Mouse (Mus musculus) urinary bladder, postnatal 36 days (tissue): ENCODE measurements around the gene Dennd2a.
"Not testable (repeated sequence)": the region's sequence is repeated elsewhere in the genome, so short reads cannot be mapped to it uniquely, and the experiment has no call there.

Experiments used
- DNase-seq, 2 experiments: peaks; one replicate each; pipeline ENCODE4 v3.0.0; 2022; ENCODE audit warnings: low spot score in 2 of 2, mixed read lengths in 1 of 2

The Dennd2a gene

GRCm38 (mm10) chr6:39451033-39451432, 106.6 kb downstream of the Dennd2a start:
- no peak for DNase-seq

GRCm38 (mm10) chr6:39450580-39450979, 107.1 kb downstream of the Dennd2a start:
- DNase-seq, result no peak

GRCm38 (mm10) chr6:39447429-39448185, 110.1 kb downstream of the Dennd2a start:
- DNase-seq, result no peak

GRCm38 (mm10) chr6:39445801-39446572, 111.7 kb downstream of the Dennd2a start:
- no peak for DNase-seq

GRCm38 (mm10) chr6:39442786-39443287, 114.8 kb downstream of the Dennd2a start:
- DNase-seq, result no peak

GRCm38 (mm10) chr6:39440207-39440606, 117.5 kb downstream of the Dennd2a start:
- no peak for DNase-seq

GRCm38 (mm10) chr6:39437519-39437918, 120.1 kb downstream of the Dennd2a start:
- DNase-seq, result not testable (repeated sequence)

GRCm38 (mm10) chr6:39435875-39436274, 121.8 kb downstream of the Dennd2a start:
- DNase-seq, result no peak

GRCm38 (mm10) chr6:39434886-39435492, 122.7 kb downstream of the Dennd2a start:
- DNase-seq, result no peak

GRCm38 (mm10) chr6:39434111-39434885, 123.4 kb downstream of the Dennd2a start:
- DNase-seq, result no peak

GRCm38 (mm10) chr6:39433701-39434100, 124.0 kb downstream of the Dennd2a start:
- no peak for DNase-seq

GRCm38 (mm10) chr6:39433174-39433573, 124.5 kb downstream of the Dennd2a start:
- DNase-seq, result no peak

GRCm38 (mm10) chr6:39430722-39431121, 126.9 kb downstream of the Dennd2a start:
- DNase-seq, result no peak

- no peak for DNase-seq
Measured at GRCm38 (mm10) chr6:39429007-39429788, 128.5 kb downstream of the Dennd2a start.

- no peak for DNase-seq
Measured at GRCm38 (mm10) chr6:39427276-39428003, 130.2 kb downstream of the Dennd2a start.

GRCm38 (mm10) chr6:39426725-39427124, 130.9 kb downstream of the Dennd2a start:
- no peak for DNase-seq

GRCm38 (mm10) chr6:39425181-39425580, 132.5 kb downstream of the Dennd2a start:
- DNase-seq, result no peak

- DNase-seq, result no peak
Measured at GRCm38 (mm10) chr6:39423686-39424085, 134.0 kb downstream of the Dennd2a start.

GRCm38 (mm10) chr6:39423130-39423551, 134.5 kb downstream of the Dennd2a start:
- DNase-seq, result no peak

- no peak for DNase-seq
Measured at GRCm38 (mm10) chr6:39420867-39421266, 136.8 kb downstream of the Dennd2a start.
